Mouse (Mus musculus) frontal cortex, postnatal 25 days (tissue): ENCODE measurements around the gene Kcna2.
A peak's percentile ranks its signal among the peaks of the same experiment; 100 is the strongest.

ENCODE experiments used
- DNase-seq, 2 experiments: peaks; one replicate each; pipeline ENCODE4 v3.0.0; 2022; ENCODE audit warnings: low spot score in 2 of 2

The Kcna2 gene

DNA sequence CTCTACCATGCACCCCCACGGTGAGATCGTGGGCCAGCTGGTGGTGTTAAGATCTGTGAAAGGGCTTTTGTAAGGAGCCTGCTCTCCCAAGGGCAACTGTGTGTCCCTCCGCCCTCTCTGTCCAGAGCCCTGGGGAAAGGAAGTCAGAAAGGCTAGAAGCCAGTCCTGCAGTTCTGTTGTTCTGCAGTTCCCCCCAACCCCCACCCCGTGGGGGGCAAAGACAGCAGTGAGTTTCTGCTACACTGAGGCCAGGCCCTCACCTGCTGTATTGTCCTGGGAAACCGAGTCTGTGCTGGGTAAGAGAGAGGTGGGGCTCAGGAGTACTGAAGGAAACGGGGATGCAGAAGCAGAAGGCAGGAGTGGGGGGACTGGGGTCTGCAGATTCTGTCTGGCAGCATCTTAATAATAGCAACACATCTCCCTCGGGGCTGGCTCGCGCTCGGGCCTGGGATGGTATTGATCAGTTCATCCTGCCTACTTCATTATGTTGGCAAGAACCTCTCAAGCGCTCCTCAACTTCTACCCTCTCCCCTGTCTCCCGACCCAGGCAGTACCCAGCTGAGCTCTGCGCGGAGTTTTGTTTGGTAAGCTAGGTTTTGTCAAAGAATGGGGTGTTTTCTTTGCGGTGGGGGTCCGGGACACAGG is at the start of gene Kcna2:
Gene Kcna2 (plus strand): TSS at position 336 of the 645 bp plus-strand sequence.
- DNase-seq, result no peak

DNA sequence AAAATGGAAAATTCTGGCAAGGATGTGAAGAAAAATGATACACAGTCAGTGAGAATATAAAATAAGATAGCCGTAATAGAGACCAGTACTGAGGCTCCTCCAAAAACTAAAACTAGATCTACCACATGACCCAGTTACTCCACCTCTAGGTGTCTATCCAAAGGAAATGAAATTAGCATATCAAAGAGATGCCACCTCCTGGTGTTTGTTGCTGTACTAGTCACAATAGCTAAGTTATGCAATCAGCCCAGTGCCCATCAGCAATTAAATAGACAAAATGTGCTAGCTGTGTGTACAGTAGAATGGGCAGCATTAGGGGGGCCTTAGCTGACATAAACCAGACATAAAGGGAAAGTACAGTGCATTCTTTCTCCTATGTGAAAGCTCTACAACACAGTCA is 39.5 kb upstream of the Kcna2 start:
- no peak for DNase-seq

DNA sequence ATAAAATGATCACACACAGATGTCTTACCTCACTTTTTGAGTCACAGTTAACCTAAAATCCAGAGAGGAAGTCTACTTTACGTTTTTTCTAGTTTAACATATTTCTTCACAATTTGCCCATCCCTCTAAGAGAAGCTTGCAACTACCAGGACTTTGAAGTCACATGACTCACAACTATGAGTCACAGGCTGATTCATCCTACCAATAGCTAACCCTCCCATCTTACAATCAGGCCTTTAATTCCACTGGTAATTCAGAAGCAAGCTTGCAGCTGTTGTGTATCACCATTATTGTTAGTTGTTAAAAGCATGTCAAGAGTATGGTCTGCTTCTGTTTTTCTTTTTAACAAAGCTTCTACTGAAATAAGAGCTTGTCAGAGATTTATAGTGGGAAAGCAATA is 38.2 kb upstream of the Kcna2 start:
- DNase-seq, result no peak

DNA sequence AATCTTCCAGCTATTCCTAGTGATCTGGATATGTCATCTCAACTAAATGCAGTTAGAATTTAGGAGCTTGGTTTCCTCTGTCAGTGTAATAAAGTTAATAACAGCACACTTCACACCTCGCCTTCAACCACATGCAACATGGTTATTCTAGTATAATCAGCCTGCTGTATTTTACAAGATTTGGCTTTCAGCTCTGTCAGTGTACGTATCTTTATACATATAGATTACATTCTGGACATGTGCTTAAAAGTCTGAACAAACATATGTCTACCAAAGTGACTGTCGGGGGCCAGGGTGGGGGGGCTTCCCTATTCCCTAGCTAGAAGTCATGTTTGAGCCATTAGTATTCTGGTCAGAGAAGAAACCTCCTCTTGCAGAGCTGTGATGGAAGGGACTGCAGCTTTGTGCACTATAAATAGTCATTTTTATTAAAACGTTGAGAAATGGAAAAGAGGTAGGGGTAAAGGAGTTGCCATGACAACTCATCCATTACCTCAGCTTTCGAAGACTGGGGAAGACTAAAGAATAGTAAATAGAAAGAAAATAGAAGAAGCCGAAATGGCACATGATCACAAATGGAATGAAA is 35.3 kb upstream of the Kcna2 start:
- no peak for DNase-seq

DNA sequence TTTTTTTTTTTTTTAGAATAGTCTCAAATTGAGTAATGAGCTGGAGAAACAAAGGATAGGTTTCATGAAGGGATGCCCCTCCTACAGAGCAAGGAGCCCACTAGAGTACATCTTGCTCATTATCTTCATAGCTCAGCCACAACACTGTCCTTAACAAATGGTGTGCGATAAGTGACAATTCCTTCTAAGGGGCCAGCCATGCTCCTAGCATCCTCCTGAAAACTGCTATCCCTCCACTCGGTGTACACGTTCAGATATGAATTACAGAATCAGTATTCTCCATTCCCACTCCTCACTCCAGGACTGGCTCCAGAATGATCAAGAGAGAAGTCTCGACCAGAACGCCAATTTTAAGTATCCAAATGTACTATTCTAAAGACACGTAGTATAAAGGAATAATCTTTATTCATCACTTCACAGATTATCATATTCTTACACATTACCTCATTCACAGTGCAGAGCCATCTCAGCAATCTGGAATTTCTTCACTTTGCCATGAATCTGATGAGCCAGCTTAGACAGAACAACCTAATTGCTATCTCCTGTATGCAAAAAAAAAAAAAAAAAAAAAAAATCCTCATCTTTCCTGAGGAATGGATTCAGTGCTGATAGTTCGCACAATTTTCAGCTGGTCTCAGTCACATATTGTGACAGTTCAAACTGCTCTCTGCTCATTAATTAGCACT is 34.6 kb upstream of the Kcna2 start:
- peak in 1 of 2 experiments; percentile 1 for DNase-seq

DNA sequence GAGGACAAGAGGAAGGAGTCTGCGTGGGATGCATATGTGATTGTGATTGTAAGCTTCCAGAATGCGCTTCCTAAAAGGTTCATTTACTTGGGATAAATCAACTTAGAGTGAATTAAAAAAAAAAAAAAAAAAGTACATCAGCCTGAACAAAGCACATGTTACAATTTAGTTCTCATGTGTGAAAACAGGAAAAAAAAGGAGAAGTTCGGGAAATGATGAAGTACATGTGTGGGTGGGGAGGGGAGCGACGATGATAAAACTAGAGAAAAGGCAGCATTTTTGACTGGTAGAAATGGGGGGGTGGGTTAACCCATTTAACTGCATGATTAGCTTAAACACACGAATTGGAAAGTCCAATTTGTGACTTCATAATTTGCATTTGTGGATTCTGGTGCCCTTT is 33.7 kb upstream of the Kcna2 start:
- no peak for DNase-seq

DNA sequence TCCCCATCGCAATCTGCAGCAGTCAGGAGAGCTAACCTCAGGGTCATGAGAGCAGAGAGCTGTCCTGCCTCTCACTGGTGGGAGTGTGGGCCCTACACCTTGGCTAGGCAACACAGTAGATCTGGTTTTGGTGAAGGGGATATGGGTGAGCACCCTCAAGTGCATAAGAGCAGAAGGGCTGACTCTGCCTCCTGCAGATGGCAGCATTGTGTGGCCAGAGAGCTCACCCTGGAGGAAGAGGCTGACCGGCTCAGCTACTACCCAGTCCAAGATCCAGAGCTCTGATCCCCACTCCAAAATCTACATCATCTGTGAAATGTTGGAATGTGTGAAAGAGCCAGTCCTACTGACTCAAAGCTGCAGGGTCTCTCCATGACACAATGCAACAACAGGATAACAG is 27.1 kb upstream of the Kcna2 start:
- no peak for DNase-seq

DNA sequence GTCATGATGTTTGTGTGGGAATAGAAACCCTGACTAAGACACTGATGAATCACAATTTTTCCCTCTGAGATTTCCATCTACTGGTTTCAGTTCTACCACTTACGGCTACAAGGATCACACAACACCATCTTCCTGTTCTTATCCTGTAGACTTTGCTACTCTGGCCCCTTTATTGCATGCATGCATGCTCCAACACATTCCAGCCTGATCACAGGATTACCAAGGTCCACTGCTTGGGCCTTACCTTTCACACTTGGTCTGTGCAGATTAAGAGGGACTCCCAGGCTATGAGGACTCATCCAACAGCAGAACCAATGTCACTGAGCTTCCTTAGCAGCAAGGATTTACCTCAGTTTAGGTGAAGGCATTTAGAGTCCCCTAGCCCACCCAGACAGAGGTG is 25.2 kb upstream of the Kcna2 start:
- no peak for DNase-seq

DNA sequence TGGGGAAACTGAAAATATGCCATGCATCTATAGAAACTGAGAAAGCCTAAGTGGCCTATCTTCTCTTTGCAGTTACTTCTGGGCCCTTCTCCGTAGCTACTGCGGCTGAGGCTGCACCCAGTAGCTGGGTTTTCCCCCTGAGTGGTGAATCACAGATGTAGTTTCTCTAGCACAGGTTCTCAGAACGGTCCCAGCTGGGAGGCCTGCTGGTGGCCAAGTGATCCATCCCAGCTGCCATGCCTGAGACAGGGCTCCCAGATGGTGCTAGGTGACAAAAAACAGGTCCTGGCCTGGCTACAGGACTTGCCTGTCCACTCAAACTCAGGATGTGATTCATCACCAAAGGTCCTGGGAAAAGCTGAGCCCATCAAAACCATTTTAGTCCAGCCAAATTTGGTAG is 24.3 kb upstream of the Kcna2 start:
- no peak for DNase-seq

DNA sequence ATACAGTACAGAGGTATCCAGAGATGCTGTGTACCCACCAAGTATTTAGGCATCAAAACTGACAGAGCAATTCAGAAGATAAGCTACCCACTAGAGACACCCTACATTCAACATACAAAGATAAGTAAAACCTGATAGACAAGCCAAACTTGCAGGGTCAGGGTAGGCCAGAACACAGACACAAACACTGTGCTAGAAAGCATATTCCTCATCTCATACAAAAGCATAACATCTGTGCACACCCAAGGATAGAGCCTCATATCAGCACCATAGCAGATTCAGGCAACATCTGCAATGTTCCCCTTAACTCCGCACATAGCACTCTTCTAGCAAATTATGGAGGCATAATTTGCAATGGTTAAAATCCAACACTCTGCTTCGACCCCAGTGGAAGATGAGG is 23.8 kb upstream of the Kcna2 start:
- DNase-seq, result no peak

DNA sequence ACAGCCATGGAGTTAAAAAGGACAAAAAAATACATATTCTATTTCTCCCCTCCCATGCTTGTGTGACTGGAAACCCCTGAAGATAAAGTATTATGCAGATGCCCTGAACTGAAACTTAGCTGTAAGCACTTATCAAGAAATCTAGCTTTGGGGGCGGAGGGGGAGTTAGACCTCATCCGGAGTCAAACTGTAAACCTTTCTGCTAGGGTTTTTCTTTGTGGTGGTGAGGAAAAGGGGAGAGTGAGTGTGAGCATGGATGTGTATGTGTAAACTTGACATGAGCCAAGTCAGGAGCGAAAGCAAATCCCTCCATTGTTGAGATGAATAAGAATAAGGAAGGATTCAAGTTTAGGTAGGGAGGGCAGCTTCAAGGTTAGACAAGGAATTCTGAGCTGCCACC is 20.1 kb upstream of the Kcna2 start:
- DNase-seq, result no peak

DNA sequence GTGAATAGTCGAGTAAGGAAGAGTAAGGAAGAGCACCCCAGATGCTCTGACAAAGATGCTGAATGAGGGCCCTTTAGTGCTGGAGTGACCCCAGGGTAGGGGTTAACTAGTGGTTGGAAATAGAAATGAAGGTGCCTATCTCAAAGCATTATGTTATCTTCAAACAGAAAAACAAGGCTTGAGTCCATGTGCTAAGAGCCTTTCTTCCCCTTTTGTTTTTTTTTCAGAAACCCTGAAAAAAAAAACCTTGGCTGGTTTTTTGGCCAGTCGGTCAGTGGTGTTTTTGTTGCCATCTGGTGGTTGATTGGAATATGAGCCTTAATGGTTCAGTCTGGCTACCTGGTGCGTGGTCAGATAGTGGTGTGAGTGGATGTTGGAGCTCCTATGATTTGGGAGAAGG is 19.7 kb upstream of the Kcna2 start:
- DNase-seq, result no peak

DNA sequence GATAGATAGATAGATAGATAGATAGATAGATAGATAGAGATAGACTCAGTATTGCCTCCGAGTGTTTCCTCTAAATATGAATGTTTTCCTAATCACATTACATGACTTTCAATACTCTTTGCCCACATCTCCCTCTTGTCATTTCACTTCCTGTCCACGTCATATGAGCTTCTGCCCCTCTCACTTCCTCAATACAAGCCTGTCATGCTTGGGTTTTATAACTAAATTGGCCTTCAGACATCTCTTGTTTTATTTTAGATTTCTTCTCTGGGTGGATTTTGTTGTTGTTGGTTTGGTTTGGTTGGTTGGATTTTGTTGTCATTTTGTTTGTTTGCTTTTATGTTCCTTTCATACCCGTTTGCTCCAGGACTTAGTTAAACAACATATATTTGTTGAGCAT is 16.4 kb upstream of the Kcna2 start:
- DNase-seq, result no peak

DNA sequence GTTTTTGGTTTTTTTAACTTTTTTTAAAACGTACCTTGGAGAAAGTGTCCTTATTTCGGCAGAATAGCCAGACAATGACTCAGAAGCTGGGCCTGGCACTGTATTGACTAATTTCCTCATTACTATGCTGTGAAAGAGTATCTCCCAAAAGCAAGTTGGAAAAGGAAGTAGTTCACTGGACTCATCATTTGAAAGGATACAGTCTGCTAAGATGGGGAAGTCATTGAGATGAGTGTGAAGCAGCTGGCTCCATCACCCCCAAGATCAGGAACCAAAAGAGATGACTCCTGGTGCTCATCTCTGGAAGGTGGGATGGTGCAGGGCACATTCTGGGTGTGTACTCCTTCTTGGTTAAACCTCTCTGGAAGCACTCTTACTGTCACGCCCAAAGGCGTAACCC is 13.5 kb upstream of the Kcna2 start:
- no peak for DNase-seq

DNA sequence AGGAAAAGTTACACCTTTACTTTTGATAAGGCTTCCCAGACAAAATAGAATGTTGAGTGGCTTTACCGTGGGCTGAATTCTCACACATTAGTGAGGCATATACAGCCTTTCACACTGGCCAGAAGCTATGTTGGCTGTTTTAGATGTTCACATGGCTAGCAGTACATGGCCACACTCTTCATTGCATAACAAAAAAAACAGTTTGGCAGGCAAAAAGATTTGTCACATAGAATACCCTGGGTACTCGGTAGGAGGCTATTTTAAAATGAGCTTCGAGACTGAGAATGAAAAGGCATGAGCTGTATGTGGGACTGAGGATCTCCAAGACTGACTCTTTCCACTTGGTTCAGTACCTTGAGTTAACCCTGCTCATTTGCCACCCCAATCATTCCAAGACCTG is 12.1 kb upstream of the Kcna2 start:
- no peak for DNase-seq

DNA sequence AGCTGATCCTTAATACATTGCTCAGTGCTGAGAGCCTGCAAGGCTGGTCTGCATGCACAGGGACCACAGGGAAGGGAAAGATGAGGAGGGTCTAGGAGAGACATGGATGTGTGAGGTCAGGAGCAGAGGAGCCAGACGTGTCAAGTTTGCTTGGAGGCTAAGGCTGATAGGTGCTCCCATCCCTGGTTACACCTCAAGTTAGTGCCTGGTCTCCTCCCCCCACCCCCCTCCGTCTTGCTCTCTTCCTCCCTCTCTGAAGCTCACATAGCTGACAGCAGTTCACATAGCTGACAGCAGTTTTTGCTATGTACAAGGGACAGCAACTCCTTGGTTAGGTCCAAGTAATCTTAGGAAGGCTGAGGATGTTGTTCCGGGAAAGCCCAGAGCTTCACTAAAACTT is 11.5 kb upstream of the Kcna2 start:
- DNase-seq, result no peak

DNA sequence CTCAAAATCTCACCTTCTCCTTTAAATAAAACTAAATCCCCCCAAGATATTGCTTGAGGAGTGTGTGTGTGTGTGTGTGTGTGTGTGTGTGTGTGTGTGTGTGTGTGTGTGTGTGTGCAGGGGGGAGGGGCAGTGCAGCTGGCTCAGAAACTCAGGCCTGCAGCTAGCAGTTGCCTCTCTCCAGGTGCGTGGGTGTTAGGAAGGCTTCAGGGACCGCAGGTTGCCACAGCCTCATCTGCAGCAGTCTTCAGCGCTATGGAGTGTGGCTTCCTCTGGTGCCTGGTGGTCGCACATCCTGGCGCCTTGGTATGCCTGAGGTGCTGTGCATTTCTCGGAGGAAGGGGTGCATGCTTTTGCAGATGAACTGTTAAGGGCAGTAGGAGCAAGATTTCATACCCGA is 10.9 kb upstream of the Kcna2 start:
- no peak for DNase-seq

DNA sequence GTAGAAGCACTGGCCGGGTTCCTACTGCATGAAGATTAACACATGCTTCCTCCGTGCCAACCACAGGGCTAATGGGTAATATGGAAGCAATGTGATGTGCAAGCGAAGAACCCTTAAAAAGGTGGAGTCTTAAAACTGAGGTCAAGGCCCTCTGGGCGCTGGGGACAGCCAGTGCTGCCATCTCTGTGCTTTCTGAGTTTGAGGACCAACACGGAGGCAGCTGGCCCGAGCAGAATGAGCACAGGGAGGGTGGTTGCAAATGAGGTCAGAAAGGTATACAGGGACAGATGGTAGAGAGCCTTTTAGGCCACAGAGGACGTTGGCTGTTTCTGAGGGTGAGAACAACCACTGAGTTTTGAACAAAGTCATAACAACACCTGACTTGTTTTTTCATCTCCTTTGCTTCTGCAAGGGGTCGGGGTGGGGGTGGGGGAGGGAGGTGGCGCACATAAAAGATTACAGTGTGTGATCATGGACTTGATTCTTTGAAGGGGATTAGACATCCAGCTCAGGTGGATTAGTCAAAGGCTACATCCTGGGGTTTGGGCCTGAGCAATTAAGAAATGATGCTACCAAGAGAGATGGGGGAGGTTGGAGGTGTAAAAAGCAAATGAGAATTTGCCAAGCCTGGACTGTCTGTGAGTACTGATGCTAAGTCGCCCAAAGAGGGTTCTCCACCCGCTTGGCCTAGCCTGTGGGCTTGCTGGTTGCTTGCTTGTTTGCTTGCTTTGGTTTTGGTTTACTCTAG is 10.4 kb upstream of the Kcna2 start:
- no peak for DNase-seq

DNA sequence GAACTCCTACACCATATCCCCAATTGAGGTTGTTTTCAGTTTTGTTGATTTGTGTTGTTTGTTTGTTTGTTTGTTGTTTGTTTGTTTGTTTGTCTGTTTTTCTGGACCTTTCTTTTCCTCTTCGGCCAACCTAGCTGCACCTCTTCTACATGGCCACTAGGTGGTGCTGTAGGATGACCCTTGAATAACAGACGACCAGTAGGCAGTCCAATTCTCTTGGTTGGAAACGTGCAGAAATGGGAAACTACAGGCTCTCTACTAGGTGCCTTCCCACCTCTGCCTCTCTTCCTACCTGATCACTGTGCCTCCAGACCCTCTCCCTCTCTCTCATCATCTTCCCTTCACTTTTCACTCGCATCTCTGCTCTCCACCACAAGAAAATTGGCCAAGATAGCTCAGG is 6.9 kb upstream of the Kcna2 start:
- no peak for DNase-seq

DNA sequence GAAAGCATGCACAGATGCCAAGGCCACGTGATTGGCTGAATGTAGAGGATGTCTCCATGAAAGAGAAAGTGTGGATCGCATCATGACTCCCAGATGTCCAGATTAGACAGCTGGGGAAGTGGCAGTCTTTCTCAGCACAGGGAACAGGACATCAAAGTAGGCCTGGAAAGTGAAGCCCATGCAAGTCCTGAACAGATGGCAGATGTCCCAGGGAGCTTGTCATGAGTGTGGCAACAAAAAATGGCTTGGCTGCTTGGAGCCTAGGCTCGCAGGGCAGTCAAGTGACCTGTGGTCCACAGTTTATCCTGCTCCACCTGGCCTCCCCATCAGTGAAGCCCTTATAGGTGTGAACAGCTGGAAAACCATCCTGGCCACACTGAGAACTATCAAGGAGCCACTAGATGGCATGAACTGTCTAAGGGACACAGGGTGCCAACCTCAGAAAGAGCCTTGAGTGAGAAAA is 4.6 kb upstream of the Kcna2 start:
- no peak for DNase-seq

DNA sequence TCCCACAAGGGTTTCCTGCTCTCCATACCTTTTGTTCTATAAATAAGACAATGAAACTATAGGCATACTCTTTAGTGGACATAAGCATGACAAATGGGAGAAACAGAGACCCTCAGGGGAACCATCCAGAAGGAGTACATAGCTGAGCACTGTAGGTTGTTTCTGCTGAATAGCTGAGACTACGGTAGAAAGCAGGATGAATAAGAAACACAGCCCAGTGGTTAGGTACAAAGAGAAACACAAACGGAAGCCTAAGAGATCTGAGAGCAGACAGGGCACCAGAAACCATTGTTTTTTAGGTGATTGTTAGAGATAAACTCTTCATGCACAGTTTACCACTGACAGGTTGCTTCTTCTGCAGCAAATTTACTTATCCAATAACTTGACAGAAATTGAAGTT is 1.1 kb upstream of the Kcna2 start:
- DNase-seq, result no peak

DNA sequence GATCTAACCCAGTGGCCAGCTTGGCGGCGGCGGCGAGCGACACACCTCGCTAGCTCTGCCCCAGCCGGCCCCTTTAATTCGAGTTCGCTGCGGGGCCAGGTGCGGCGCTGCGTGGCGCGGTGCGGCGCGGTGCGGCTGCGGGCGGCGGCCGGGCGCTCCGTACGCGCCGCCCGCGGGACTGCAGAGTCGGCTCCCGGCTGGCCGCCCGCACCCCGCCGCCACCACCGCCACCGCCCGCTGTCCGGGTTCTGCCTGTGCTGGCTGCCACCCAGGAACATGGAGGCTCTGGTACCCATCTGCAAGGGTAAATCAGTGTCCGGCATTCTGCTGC is 475 bp downstream of the Kcna2 start:
- DNase-seq, result peak in 1 of 2 experiments; percentile 42
